Mouse (Mus musculus) heart, embryonic 11.5 days (tissue): ENCODE data around the gene Rnd1. TPM values are rescaled to one million over a fixed set of nuclear protein-coding genes. Genes with fewer than 3 reads are reported as not detected.

ENCODE experiments used
- ATAC-seq: fragments of 200-750 bp; cut with Nextera tagmentation; replicated peaks from 2 replicates; pipeline ENCODE4 v1.8.0; 2017; ENCODE audit warnings: moderate library complexity; ENCODE audit not compliant: insufficient number of reproducible peaks, low FRiP score, low TSS enrichment
- H3K27ac ChIP-seq: fragments of 300-500 bp; sonication (generic); 2 replicates; pipeline ENCODE4 v1.5.1; 2014; ENCODE audit warnings: mild to moderate bottlenecking, low read depth, low read length
- H3K27me3 ChIP-seq: fragments of 300-500 bp; sonication (generic); 2 replicates; pipeline ENCODE4 v1.6.1; 2014; ENCODE audit warnings: mild to moderate bottlenecking, low read length, mixed read lengths; ENCODE audit not compliant: control insufficient read depth, insufficient read depth
- H3K36me3 ChIP-seq: fragments of 300-500 bp; sonication (generic); 2 replicates; pipeline ENCODE4 v1.6.1; 2014; ENCODE audit warnings: mild to moderate bottlenecking, low read length, moderate library complexity, mixed read lengths; ENCODE audit not compliant: control insufficient read depth, insufficient read depth
- H3K4me1 ChIP-seq: fragments of 300-500 bp; sonication (generic); 2 replicates; pipeline ENCODE4 v1.6.1; 2014; ENCODE audit warnings: low read length; ENCODE audit not compliant: control insufficient read depth, insufficient read depth
- H3K4me2 ChIP-seq: fragments of 300-500 bp; sonication (generic); 2 replicates; pipeline ENCODE4 v1.6.1; 2014; ENCODE audit warnings: mild to moderate bottlenecking, moderate library complexity
- H3K4me3 ChIP-seq: fragments of 300-500 bp; sonication (generic); 2 replicates; pipeline ENCODE4 v1.5.1; 2014; ENCODE audit warnings: low read depth, low read length
- H3K9ac ChIP-seq: fragments of 300-500 bp; sonication (generic); 2 replicates; pipeline ENCODE4 v1.6.1; 2014; ENCODE audit warnings: mild to moderate bottlenecking, low read depth, low read length, moderate library complexity
- H3K9me3 ChIP-seq: fragments of 300-500 bp; sonication (generic); replicated peaks from 2 replicates; pipeline ENCODE4 v1.6.1; 2016; ENCODE audit warnings: low read length; ENCODE audit not compliant: control insufficient read depth
- WGBS: fragments of 180-500 bp; shearing (Covaris S2); extraction: QIAGEN DNeasy Blood & Tissue Kit; methylation state at CpG from one replicate; pipeline ENCODE4 v1.1.7; 2014; ENCODE audit not compliant: insufficient replicate concordance; 5-methylcytosine and 5-hydroxymethylcytosine counted together
- polyA plus RNA-seq: library from polyadenylated mRNA; unstranded; fragments of >200 nt; fragmentation: Nextera tagmentation; extraction: Ambion mirVana; gene quantifications from 2 replicates; pipeline ENCODE4 v1.2.1, GENCODE M21; 2014

The Rnd1 gene
- polyA plus RNA-seq, 1 experiment from 2014 or later = 1.2 TPM

DNA sequence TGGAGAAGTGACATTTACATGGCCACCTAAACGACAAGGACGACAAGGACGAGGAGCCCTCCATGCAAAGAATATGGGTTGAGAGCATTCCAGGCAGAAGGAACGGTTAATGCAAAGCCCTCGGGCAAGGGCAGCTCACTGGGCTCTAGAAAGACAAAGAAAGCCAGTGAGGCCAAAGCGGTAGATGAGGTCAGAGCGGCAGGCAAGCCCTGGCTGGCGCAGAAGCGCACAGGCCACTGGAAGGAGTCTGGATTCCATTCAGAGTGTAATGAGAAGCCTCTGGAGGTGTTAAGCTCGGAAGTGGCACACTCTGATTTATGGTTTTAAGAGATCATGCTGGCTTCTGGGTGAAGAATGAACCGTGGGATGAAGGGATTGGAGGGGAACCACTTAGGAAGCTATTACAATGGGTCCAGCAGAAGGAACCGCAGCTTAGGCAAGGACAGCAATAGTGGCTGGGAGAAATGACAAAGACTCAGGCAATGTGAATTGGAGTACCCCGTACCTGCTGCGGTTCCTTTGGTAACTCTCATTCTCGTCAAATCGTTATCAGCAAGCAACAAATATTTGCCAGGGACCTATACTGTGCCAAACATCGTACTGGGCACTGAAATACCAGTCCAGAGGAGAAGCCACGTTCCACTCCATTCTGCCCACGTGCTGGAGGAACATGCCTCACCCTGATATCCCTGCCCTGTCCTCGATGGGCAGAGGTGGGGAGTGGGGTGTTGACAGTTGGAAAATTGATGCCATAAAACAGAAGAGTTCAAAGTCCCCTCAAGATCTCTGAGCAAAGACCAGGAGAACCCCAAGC lies 60.7 kb downstream of the Rnd1 start:
- WGBS = 37% methylated on average over 20 of the region's 20 CpGs
- Histone ChIP-seq H3K36me3 (no peaks in the 10 kb centered on the region), H3K9me3 (no peaks in the 10 kb centered on the region), H3K4me1 (peaks cover 27% of the 10 kb centered on the region), H3K27me3 (no peaks in the 10 kb centered on the region), H3K9ac (peak overlapping the region; percentile 28; the same call in 1 of the 2 replicates), H3K4me3 (no peak overlapping the region), H3K27ac (peak overlapping the region; percentile 2), H3K4me2 (peak overlapping the region; percentile 54)
- ATAC-seq = 0 out of 2 replicates have a peak, but pooled peaks have one; percentile 44

DNA sequence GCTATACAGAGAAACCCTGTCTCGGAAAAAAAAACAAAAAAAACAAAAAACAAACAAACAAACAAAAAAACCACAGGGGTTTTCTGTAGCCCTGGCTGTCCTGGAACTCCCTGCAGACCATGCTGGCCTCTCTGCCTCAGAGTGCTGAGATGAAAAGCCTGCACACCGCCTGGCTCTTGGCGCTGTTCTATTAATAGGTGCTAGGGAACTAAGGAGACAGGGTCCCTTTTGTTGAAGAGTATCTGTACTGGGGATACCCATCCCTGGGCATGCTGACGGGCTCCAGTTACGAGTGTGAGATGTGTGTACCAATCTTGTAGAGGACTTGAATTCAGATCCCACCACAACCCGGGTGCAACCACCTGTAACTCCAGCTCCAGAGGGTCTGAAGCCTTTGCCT lies 61.5 kb downstream of the Rnd1 start:
- no peak overlapping the region for H3K27ac ChIP-seq
- peaks cover 27% of the 10 kb centered on the region for H3K4me1 ChIP-seq
- no peak for ATAC-seq
- H3K4me2 ChIP-seq = no peak overlapping the region
- H3K9me3 ChIP-seq = no peaks in the 10 kb centered on the region
- WGBS = 51% methylated on average over 6 of the region's 6 CpGs
- H3K36me3 ChIP-seq = no peaks in the 10 kb centered on the region
- H3K4me3 ChIP-seq = no peak overlapping the region
- no peak overlapping the region for H3K9ac ChIP-seq
- H3K27me3 ChIP-seq = no peaks in the 10 kb centered on the region

DNA sequence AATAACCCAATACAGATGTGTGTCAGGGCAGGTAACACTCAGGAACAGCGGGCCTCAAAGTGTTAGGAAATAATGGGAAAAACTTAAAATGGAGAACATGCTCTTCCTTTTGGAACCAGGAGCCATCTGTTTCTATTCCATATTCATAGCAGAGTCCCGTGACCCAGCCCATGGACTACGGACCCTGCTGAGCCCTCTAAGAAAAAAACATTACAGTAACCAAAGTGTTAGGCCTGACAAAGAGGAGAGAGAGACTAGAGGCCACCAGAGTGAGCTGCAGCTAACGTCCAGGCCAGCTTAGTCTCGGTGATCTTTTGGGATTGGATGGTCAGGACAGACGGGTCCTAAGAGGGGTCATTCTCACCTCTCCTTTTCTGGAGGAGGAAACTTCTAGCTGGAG lies 62.3 kb downstream of the Rnd1 start:
- H3K27ac ChIP-seq = 0 out of 2 replicates have a peak overlapping the region, but pooled peaks have one; percentile 10
- H3K4me3 ChIP-seq = no peak overlapping the region
- WGBS = 48% methylated on average over 6 of the region's 6 CpGs
- peaks cover 30% of the 10 kb centered on the region for H3K4me1 ChIP-seq
- no peaks in the 10 kb centered on the region for H3K9me3 ChIP-seq
- no peak for ATAC-seq
- no peaks in the 10 kb centered on the region for H3K36me3 ChIP-seq
- H3K4me2 ChIP-seq = no peak overlapping the region
- no peak overlapping the region for H3K9ac ChIP-seq
- no peaks in the 10 kb centered on the region for H3K27me3 ChIP-seq

DNA sequence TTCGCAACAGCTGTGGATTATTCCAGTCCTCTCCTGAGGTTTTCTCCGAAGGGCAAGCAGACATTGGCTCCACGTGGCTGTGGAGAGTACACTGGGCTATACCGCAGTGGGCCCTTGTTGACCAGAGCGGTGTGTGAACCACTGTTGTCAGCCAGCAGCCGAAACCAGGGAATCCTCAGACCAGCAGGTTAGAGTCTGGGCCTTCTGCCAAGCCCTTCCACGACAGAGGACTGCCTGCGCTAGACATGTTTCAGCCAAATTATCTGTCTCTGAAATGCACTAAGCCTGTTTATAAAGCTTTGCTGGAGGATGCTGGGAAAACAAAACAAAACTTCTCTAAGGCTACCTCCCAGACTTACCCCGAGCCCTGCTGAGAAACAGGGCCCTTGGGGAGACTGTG lies 62.7 kb downstream of the Rnd1 start:
- WGBS = 56% methylated on average over 9 of the region's 9 CpGs
- H3K27ac ChIP-seq = 0 out of 2 replicates have a peak overlapping the region, but pooled peaks have one; percentile 41
- H3K4me1 ChIP-seq = peaks cover 31% of the 10 kb centered on the region
- no peaks in the 10 kb centered on the region for H3K27me3 ChIP-seq
- no peak for ATAC-seq
- H3K9ac ChIP-seq = 0 out of 2 replicates have a peak overlapping the region, but pooled peaks have one; percentile 22
- H3K36me3 ChIP-seq = no peaks in the 10 kb centered on the region
- H3K4me3 ChIP-seq = no peak overlapping the region
- H3K4me2 ChIP-seq = no peak overlapping the region
- no peaks in the 10 kb centered on the region for H3K9me3 ChIP-seq

Other genes starting within 250 kb of the Rnd1 start
- not detected in 2 replicates for gene Olfr282, start 246.2 kb downstream of the Rnd1 start, polyA plus RNA-seq
- not detected in 2 replicates for gene Olfr281, start 224.9 kb downstream of the Rnd1 start, polyA plus RNA-seq
- not detected in 2 replicates for gene OR5BS1P, start 207.6 kb downstream of the Rnd1 start, polyA plus RNA-seq
- not detected in 2 replicates for gene Lalba, start 194.7 kb downstream of the Rnd1 start, polyA plus RNA-seq
- not detected in 2 replicates for gene Olfr279, start 185.1 kb downstream of the Rnd1 start, polyA plus RNA-seq
- 75.9 and 77.5 TPM in 2 replicates for gene Kansl2, start 143.2 kb downstream of the Rnd1 start, polyA plus RNA-seq
- gene Ccnt1, start 106.5 kb downstream of the Rnd1 start, polyA plus RNA-seq = 38.1 and 42.3 TPM in 2 replicates
- gene 4930415O20Rik, start 106.5 kb downstream of the Rnd1 start, polyA plus RNA-seq = 0.73 and 1.0 TPM in 2 replicates
- 24.5 and 34.8 TPM in 2 replicates for gene Adcy6, start 67.4 kb downstream of the Rnd1 start, polyA plus RNA-seq
- gene Cacnb3, start 46.6 kb downstream of the Rnd1 start, polyA plus RNA-seq = 9.8 and 9.9 TPM in 2 replicates
- gene Ddx23, start 14.6 kb downstream of the Rnd1 start, polyA plus RNA-seq = 11.2 and 19.6 TPM in 2 replicates
- gene Ccdc65, start 30.7 kb upstream of the Rnd1 start, polyA plus RNA-seq = 0.23 and 0.37 TPM in 2 replicates
- 20.4 and 21.1 TPM in 2 replicates for gene Fkbp11, start 50.7 kb upstream of the Rnd1 start, polyA plus RNA-seq
- gene Arf3, start 85.8 kb upstream of the Rnd1 start, polyA plus RNA-seq = 22.8 and 30.7 TPM in 2 replicates
- not detected in 2 replicates for gene Wnt10b, start 100.7 kb upstream of the Rnd1 start, polyA plus RNA-seq
- gene Wnt1, start 112.4 kb upstream of the Rnd1 start, polyA plus RNA-seq = not detected in 2 replicates
- gene Ddn, start 132.0 kb upstream of the Rnd1 start, polyA plus RNA-seq = 0.11 and 0.25 TPM in 2 replicates
- gene Prkag1, start 154.1 kb upstream of the Rnd1 start, polyA plus RNA-seq = 72.1 and 74.7 TPM in 2 replicates
- gene Kmt2d, start 193.7 kb upstream of the Rnd1 start, polyA plus RNA-seq = 12.7 and 16.1 TPM in 2 replicates
- gene Rhebl1, start 217.1 kb upstream of the Rnd1 start, polyA plus RNA-seq = 6.5 and 8.8 TPM in 2 replicates
- gene Dhh, start 221.1 kb upstream of the Rnd1 start, polyA plus RNA-seq = 2.5 and 5.0 TPM in 2 replicates
- gene Lmbr1l, start 240.8 kb upstream of the Rnd1 start, polyA plus RNA-seq = 4.0 and 5.7 TPM in 2 replicates